Mouse (Mus musculus): ENCODE results near the gene Nhlrc1. TPM values are rescaled to one million over a fixed set of nuclear protein-coding genes. Genes with fewer than 3 reads are reported as not detected.

Gene Nhlrc1
- polyA plus RNA-seq, 2 experiments: 3.1 to 4.5 TPM

GRCm38 (mm10) chr13:46968626-46969025, 46.0 kb downstream of the Nhlrc1 start:
- Histone ChIP-seq H3K9ac (ENCODE audit: low read depth, low read length, severe bottlenecking) (no peak overlapping the region), H3K9me3 (ENCODE audit: control insufficient read depth, low read length) (no peaks in the 10 kb centered on the region), H3K27ac (replicated peaks; ENCODE audit: low read depth, low read length) (no peak overlapping the region), H3K27me3 (ENCODE audit: control insufficient read depth, insufficient read depth, low read length) (no peaks in the 10 kb centered on the region), H3K4me2 (replicated peaks; ENCODE audit: low read depth, low read length, severe bottlenecking) (no peak overlapping the region), H3K4me3 (replicated peaks; ENCODE audit: low read length) (no peak overlapping the region), H3K4me1 (ENCODE audit: control insufficient read depth, insufficient read depth, low read length) (no peaks in the 10 kb centered on the region), H3K36me3 (ENCODE audit: control insufficient read depth, insufficient read depth, low read length) (no peaks in the 10 kb centered on the region)
- WGBS: 92% methylated on average over 2 of the region's 2 CpGs
- TF ChIP-seq POLR2A (IDR thresholded peaks at IDR 0.05; ENCODE audit: borderline replicate concordance, extremely low read depth, insufficient read depth, insufficient read length): no peak
- ATAC-seq (ENCODE audit: low FRiP score, low read depth): no peak
- DNase-seq (ENCODE audit: low spot score): no peak

- no peaks in the 10 kb centered on the region for H3K36me3 ChIP-seq (ENCODE audit: control insufficient read depth, insufficient read depth, low read length)
- no peaks in the 10 kb centered on the region for H3K4me1 ChIP-seq (ENCODE audit: control insufficient read depth, insufficient read depth, low read length)
- H3K27me3 ChIP-seq (ENCODE audit: control insufficient read depth, insufficient read depth, low read length): no peaks in the 10 kb centered on the region
- no peak overlapping the region for H3K4me3 ChIP-seq (replicated peaks; ENCODE audit: low read length)
- no peaks in the 10 kb centered on the region for H3K9me3 ChIP-seq (ENCODE audit: control insufficient read depth, low read length)
- WGBS: 75% methylated on average over 4 of the region's 4 CpGs
- DNase-seq (ENCODE audit: low spot score) (no peak), ATAC-seq (ENCODE audit: low FRiP score, low read depth) (no peak)
- TF ChIP-seq POLR2A (IDR thresholded peaks at IDR 0.05; ENCODE audit: borderline replicate concordance, extremely low read depth, insufficient read depth, insufficient read length): no peak
- no peak overlapping the region for H3K9ac ChIP-seq (ENCODE audit: low read depth, low read length, severe bottlenecking)
- H3K27ac ChIP-seq (replicated peaks; ENCODE audit: low read depth, low read length): no peak overlapping the region
- no peak overlapping the region for H3K4me2 ChIP-seq (replicated peaks; ENCODE audit: low read depth, low read length, severe bottlenecking)
These were observed 47.3 kb downstream of the Nhlrc1 start for GRCm38 (mm10) chr13:46967308-46967707.

Other genes starting within 250 kb of the Nhlrc1 start
- 28.7 and 29.5 TPM in 2 replicates for gene Kif13a, start 85.0 kb downstream of the Nhlrc1 start, polyA plus RNA-seq (2012; rRNA removed)
- 27.6 and 31.1 TPM in 2 replicates for gene Kif13a, start 85.0 kb downstream of the Nhlrc1 start, polyA plus RNA-seq (2014; fragmentation: Nextera tagmentation; extraction: Ambion mirVana)
- gene Kdm1b, start 28.6 kb upstream of the Nhlrc1 start, polyA plus RNA-seq (2012; rRNA removed): 10.8 and 11.8 TPM in 2 replicates
- 12.8 and 15.9 TPM in 2 replicates for gene Kdm1b, start 28.6 kb upstream of the Nhlrc1 start, polyA plus RNA-seq (2014; fragmentation: Nextera tagmentation; extraction: Ambion mirVana)
- 9.0 and 13.0 TPM in 2 replicates for gene Tpmt, start 29.9 kb upstream of the Nhlrc1 start, polyA plus RNA-seq (2012; rRNA removed)
- gene Tpmt, start 29.9 kb upstream of the Nhlrc1 start, polyA plus RNA-seq (2014; fragmentation: Nextera tagmentation; extraction: Ambion mirVana): 17.3 and 23.0 TPM in 2 replicates
- 106 and 126 TPM in 2 replicates for gene Dek, start 91.4 kb upstream of the Nhlrc1 start, polyA plus RNA-seq (2012; rRNA removed)
- gene Dek, start 91.4 kb upstream of the Nhlrc1 start, polyA plus RNA-seq (2014; fragmentation: Nextera tagmentation; extraction: Ambion mirVana): 232 and 260 TPM in 2 replicates
- gene Rnf144b, start 107.8 kb upstream of the Nhlrc1 start, polyA plus RNA-seq (2012; rRNA removed): 5.7 and 5.9 TPM in 2 replicates
- gene Rnf144b, start 107.8 kb upstream of the Nhlrc1 start, polyA plus RNA-seq (2014; fragmentation: Nextera tagmentation; extraction: Ambion mirVana): 5.2 and 5.8 TPM in 2 replicates

Data from limb, embryonic 14.5 days (tissue).